Mouse (Mus musculus): ENCODE measurements around the gene Igdcc3. TPM values are rescaled to one million over a fixed set of nuclear protein-coding genes. Genes with fewer than 3 reads are reported as not detected.

Gene Igdcc3
- polyA plus RNA-seq, 1 experiment from 2014 or later = 0.08 TPM

GRCm38 (mm10) chr9:65141306-65141975 lies 452 bp downstream of the Igdcc3 start:
- Histone ChIP-seq H3K27me3 (peaks cover 79% of the 10 kb centered on the region), H3K4me1 (replicated peaks) (peaks cover 14% of the 10 kb centered on the region), H3K4me2 (peak overlapping the region; percentile 80), H3K27ac (replicated peaks) (no peak overlapping the region), H3K36me3 (replicated peaks) (no peaks in the 10 kb centered on the region), H3K9ac (no peak overlapping the region), H3K9me3 (replicated peaks) (no peaks in the 10 kb centered on the region), H3K4me3 (replicated peaks) (peak overlapping the region; percentile 56)
- WGBS (ENCODE audit: insufficient replicate concordance) = under 1% methylated on average over 68 of the region's 73 CpGs
- ATAC-seq (ENCODE audit: insufficient read depth) = peak; percentile 51

GRCm38 (mm10) chr9:65141976-65142318 lies 958 bp downstream of the Igdcc3 start:
- Histone ChIP-seq H3K27me3 (peaks cover 79% of the 10 kb centered on the region), H3K4me1 (replicated peaks) (peaks cover 14% of the 10 kb centered on the region), H3K9ac (no peak overlapping the region), H3K27ac (replicated peaks) (no peak overlapping the region), H3K36me3 (replicated peaks) (no peaks in the 10 kb centered on the region), H3K4me3 (replicated peaks) (peak overlapping the region; percentile 56), H3K4me2 (peak overlapping the region; percentile 80), H3K9me3 (replicated peaks) (no peaks in the 10 kb centered on the region)
- under 1% methylated on average over 17 of the region's 17 CpGs for WGBS (ENCODE audit: insufficient replicate concordance)
- ATAC-seq (ENCODE audit: insufficient read depth) = peak; percentile 49; the same call in 1 of the 2 replicates

- 0 out of 2 replicates have a peak overlapping the region, but pooled peaks have one; percentile 56 for H3K4me3 ChIP-seq (replicated peaks)
- H3K9me3 ChIP-seq (replicated peaks) = no peaks in the 10 kb centered on the region
- H3K9ac ChIP-seq = no peak overlapping the region
- WGBS (ENCODE audit: insufficient replicate concordance) = 4% methylated on average over 8 of the region's 8 CpGs
- peaks cover 79% of the 10 kb centered on the region for H3K27me3 ChIP-seq
- no peak overlapping the region for H3K27ac ChIP-seq (replicated peaks)
- H3K36me3 ChIP-seq (replicated peaks) = no peaks in the 10 kb centered on the region
- peaks cover 14% of the 10 kb centered on the region for H3K4me1 ChIP-seq (replicated peaks)
- ATAC-seq (ENCODE audit: insufficient read depth) = no peak
- H3K4me2 ChIP-seq = peak overlapping the region; percentile 80
These were observed 1.4 kb downstream of the Igdcc3 start for GRCm38 (mm10) chr9:65142399-65142798.

GRCm38 (mm10) chr9:65146001-65146400 lies 5.0 kb downstream of the Igdcc3 start:
- ATAC-seq (ENCODE audit: insufficient read depth) = no peak
- Histone ChIP-seq H3K4me1 (replicated peaks) (peaks cover 9% of the 10 kb centered on the region), H3K4me2 (no peak overlapping the region), H3K27ac (replicated peaks) (no peak overlapping the region), H3K36me3 (replicated peaks) (no peaks in the 10 kb centered on the region), H3K27me3 (peaks cover 61% of the 10 kb centered on the region), H3K4me3 (replicated peaks) (no peak overlapping the region), H3K9ac (no peak overlapping the region), H3K9me3 (replicated peaks) (no peaks in the 10 kb centered on the region)
- WGBS (ENCODE audit: insufficient replicate concordance) = 65% methylated on average over 5 of the region's 5 CpGs

GRCm38 (mm10) chr9:65148507-65148906 lies 7.5 kb downstream of the Igdcc3 start:
- ATAC-seq (ENCODE audit: insufficient read depth) = no peak
- H3K4me2 ChIP-seq = no peak overlapping the region
- H3K9me3 ChIP-seq (replicated peaks) = no peaks in the 10 kb centered on the region
- H3K4me1 ChIP-seq (replicated peaks) = no peaks in the 10 kb centered on the region; the same call in 1 of the 2 replicates
- peaks cover 36% of the 10 kb centered on the region for H3K27me3 ChIP-seq
- 58% methylated on average over 7 of the region's 7 CpGs for WGBS (ENCODE audit: insufficient replicate concordance)
- H3K9ac ChIP-seq = no peak overlapping the region
- H3K36me3 ChIP-seq (replicated peaks) = no peaks in the 10 kb centered on the region
- H3K27ac ChIP-seq (replicated peaks) = no peak overlapping the region
- no peak overlapping the region for H3K4me3 ChIP-seq (replicated peaks)

GRCm38 (mm10) chr9:65152711-65153330 lies 11.8 kb downstream of the Igdcc3 start:
- Histone ChIP-seq H3K27me3 (peaks cover 46% of the 10 kb centered on the region), H3K27ac (replicated peaks) (no peak overlapping the region), H3K4me3 (replicated peaks) (no peak overlapping the region), H3K9ac (no peak overlapping the region), H3K4me2 (no peak overlapping the region), H3K4me1 (replicated peaks) (no peaks in the 10 kb centered on the region; the same call in 1 of the 2 replicates), H3K9me3 (replicated peaks) (no peaks in the 10 kb centered on the region), H3K36me3 (replicated peaks) (no peaks in the 10 kb centered on the region)
- ATAC-seq (ENCODE audit: insufficient read depth) = no peak
- WGBS (ENCODE audit: insufficient replicate concordance) = 57% methylated on average over 6 of the region's 6 CpGs

- H3K4me3 ChIP-seq (replicated peaks) = no peak overlapping the region
- no peaks in the 10 kb centered on the region; the same call in 1 of the 2 replicates for H3K4me1 ChIP-seq (replicated peaks)
- H3K9ac ChIP-seq = no peak overlapping the region
- H3K27ac ChIP-seq (replicated peaks) = no peak overlapping the region
- H3K36me3 ChIP-seq (replicated peaks) = no peaks in the 10 kb centered on the region
- no peaks in the 10 kb centered on the region for H3K9me3 ChIP-seq (replicated peaks)
- 40% methylated on average over 5 of the region's 5 CpGs for WGBS (ENCODE audit: insufficient replicate concordance)
- H3K27me3 ChIP-seq = peaks cover 51% of the 10 kb centered on the region
- no peak for ATAC-seq (ENCODE audit: insufficient read depth)
- H3K4me2 ChIP-seq = no peak overlapping the region
These were observed 12.3 kb downstream of the Igdcc3 start for GRCm38 (mm10) chr9:65153331-65153711.

GRCm38 (mm10) chr9:65154692-65155455 lies 13.9 kb downstream of the Igdcc3 start:
- Histone ChIP-seq H3K27me3 (peaks cover 56% of the 10 kb centered on the region), H3K27ac (replicated peaks) (no peak overlapping the region), H3K9me3 (replicated peaks) (no peaks in the 10 kb centered on the region), H3K9ac (no peak overlapping the region), H3K4me3 (replicated peaks) (no peak overlapping the region), H3K36me3 (replicated peaks) (no peaks in the 10 kb centered on the region), H3K4me1 (replicated peaks) (no peaks in the 10 kb centered on the region; the same call in 1 of the 2 replicates), H3K4me2 (no peak overlapping the region)
- 61% methylated on average over 9 of the region's 9 CpGs for WGBS (ENCODE audit: insufficient replicate concordance)
- ATAC-seq (ENCODE audit: insufficient read depth) = no peak

GRCm38 (mm10) chr9:65156604-65157003 lies 15.6 kb downstream of the Igdcc3 start:
- no peaks in the 10 kb centered on the region; the same call in 1 of the 2 replicates for H3K4me1 ChIP-seq (replicated peaks)
- peaks cover 68% of the 10 kb centered on the region for H3K27me3 ChIP-seq
- no peak for ATAC-seq (ENCODE audit: insufficient read depth)
- 9% methylated on average over 8 of the region's 8 CpGs for WGBS (ENCODE audit: insufficient replicate concordance)
- no peak overlapping the region for H3K9ac ChIP-seq
- no peaks in the 10 kb centered on the region for H3K36me3 ChIP-seq (replicated peaks)
- H3K4me2 ChIP-seq = no peak overlapping the region
- H3K27ac ChIP-seq (replicated peaks) = no peak overlapping the region
- H3K9me3 ChIP-seq (replicated peaks) = no peaks in the 10 kb centered on the region
- no peak overlapping the region for H3K4me3 ChIP-seq (replicated peaks)

- ATAC-seq (ENCODE audit: insufficient read depth) = no peak
- peaks cover 79% of the 10 kb centered on the region for H3K27me3 ChIP-seq
These were observed 16.6 kb downstream of the Igdcc3 start for GRCm38 (mm10) chr9:65157631-65158030.

GRCm38 (mm10) chr9:65161188-65161587 lies 20.2 kb downstream of the Igdcc3 start:
- no peak for ATAC-seq (ENCODE audit: insufficient read depth)
- Histone ChIP-seq H3K36me3 (replicated peaks) (no peaks in the 10 kb centered on the region), H3K27ac (replicated peaks) (no peak overlapping the region), H3K9ac (no peak overlapping the region), H3K4me1 (replicated peaks) (peaks cover 9% of the 10 kb centered on the region), H3K4me3 (replicated peaks) (no peak overlapping the region), H3K4me2 (no peak overlapping the region), H3K27me3 (peaks cover 98% of the 10 kb centered on the region), H3K9me3 (replicated peaks) (no peaks in the 10 kb centered on the region)
- 41% methylated on average over 4 of the region's 4 CpGs for WGBS (ENCODE audit: insufficient replicate concordance)

More at GRCm38 (mm10) chr9:65157631-65158030, 16.6 kb downstream of the Igdcc3 start:
- Histone ChIP-seq H3K27ac (replicated peaks) (no peak overlapping the region), H3K9me3 (replicated peaks) (no peaks in the 10 kb centered on the region), H3K4me3 (replicated peaks) (no peak overlapping the region), H3K4me2 (no peak overlapping the region), H3K9ac (no peak overlapping the region), H3K4me1 (replicated peaks) (peaks cover 3% of the 10 kb centered on the region; the same call in 1 of the 2 replicates), H3K36me3 (replicated peaks) (no peaks in the 10 kb centered on the region)
- WGBS (ENCODE audit: insufficient replicate concordance) = 26% methylated on average over 6 of the region's 6 CpGs
